Mouse (Mus musculus) heart, adult 2 months (tissue): ENCODE data around the gene Gpr180. TPM values are rescaled to one million over a fixed set of nuclear protein-coding genes. Genes with fewer than 3 reads are reported as not detected.
"Not testable (repeated sequence)": the region's sequence is repeated elsewhere in the genome, so short reads cannot be mapped to it uniquely, and the experiment has no call there.

Experiments used
- DNase-seq, 2 experiments: peaks; one replicate each; pipeline ENCODE4 v3.0.0; 2021
- H3K27ac ChIP-seq: fragments of 200-600 bp; 2 replicates; pipeline ENCODE4 v1.8.1; 2022
- H3K27me3 ChIP-seq: fragments of 200-500 bp; 2 replicates; pipeline ENCODE4 v1.6.1; 2012; ENCODE audit warnings: mild to moderate bottlenecking, low read length, inconsistent platforms, mixed read lengths; ENCODE audit not compliant: control insufficient read depth, insufficient read depth
- H3K36me3 ChIP-seq: fragments of 200-500 bp; 2 replicates; pipeline ENCODE4 v1.6.1; 2012; ENCODE audit warnings: low read length, inconsistent platforms; ENCODE audit not compliant: control insufficient read depth, insufficient read depth
- H3K4me1 ChIP-seq: fragments of 200-500 bp; 2 replicates; pipeline ENCODE4 v1.6.1; 2011; ENCODE audit warnings: low read length; ENCODE audit not compliant: control insufficient read depth, insufficient read depth
- H3K4me3 ChIP-seq: fragments of 200-600 bp; 2 replicates; pipeline ENCODE4 v1.8.1; 2022
- H3K79me2 ChIP-seq: fragments of 200-500 bp; replicated peaks from 2 replicates; pipeline ENCODE4 v1.6.1; 2012; ENCODE audit warnings: mild to moderate bottlenecking, inconsistent platforms, low read length, moderate library complexity, mixed read lengths; ENCODE audit not compliant: control insufficient read depth, insufficient read depth
- H3K9ac ChIP-seq: fragments of 200-500 bp; 2 replicates; pipeline ENCODE4 v1.6.1; 2012; ENCODE audit warnings: low read depth, mild to moderate bottlenecking, control low read depth, inconsistent platforms, low read length, mixed read lengths
- CTCF ChIP-seq: fragments of 200-600 bp; IDR thresholded peaks from 2 replicates; pipeline ENCODE4 v1.8.1; 2022; ENCODE audit warnings: antibody characterized with exemption, mild to moderate bottlenecking, moderate library complexity
- EP300 ChIP-seq: fragments of 200-500 bp; IDR thresholded peaks from 2 replicates; pipeline ENCODE4 v1.6.1; 2011; ENCODE audit warnings: low read depth, low read length, control low read depth; ENCODE audit not compliant: insufficient read depth
- POLR2A ChIP-seq: fragments of 200-500 bp; IDR thresholded peaks from 2 replicates; pipeline ENCODE4 v1.6.1; 2011; ENCODE audit warnings: mild to moderate bottlenecking, low read depth, low read length, control low read depth; ENCODE audit not compliant: insufficient read depth
- WGBS: fragments of 180-500 bp; shearing (Covaris S2); methylation state at CpG from one replicate; pipeline ENCODE4 v1.1.7; 2018; 5-methylcytosine and 5-hydroxymethylcytosine counted together
- intact Hi-C: fragments of 180-260 bp; cut with DNase I; formaldehyde crosslinking; loops from one replicate; pipeline ENCODE4 v1.15.1; 2025
- polyA plus RNA-seq: library from polyadenylated mRNA; depleted of rRNA; stranded (reverse); fragments of >200 nt; gene quantifications from 2 replicates; pipeline ENCODE4 v1.2.3, GENCODE M21; 2012
- total RNA-seq, 2 experiments: library from RNA; stranded (reverse); gene quantifications; 2 replicates each; pipeline ENCODE4 v1.2.3; 2021

The Gpr180 gene
- total and polyA plus RNA-seq, 3 experiments: 19.9 to 25.8 (median 19.9) TPM

GRCm38 (mm10) chr14:118101227-118101990 is 35.5 kb upstream of the Gpr180 start:
- no peaks in the 10 kb centered on the region for H3K79me2 ChIP-seq
- WGBS: 71% methylated on average over 14 of the region's 14 CpGs
- intact Hi-C loops: no loop called here

GRCm38 (mm10) chr14:118107479-118107878 is 29.5 kb upstream of the Gpr180 start:
- DNase-seq, H3K4me3 ChIP-seq, H3K36me3 ChIP-seq, H3K27ac ChIP-seq, H3K4me1 ChIP-seq, intact Hi-C loops, H3K79me2 ChIP-seq, H3K9ac ChIP-seq, H3K27me3 ChIP-seq: not testable (repeated sequence)
- 94% methylated on average over 2 of the region's 2 CpGs for WGBS

More at GRCm38 (mm10) chr14:118101227-118101990, 35.5 kb upstream of the Gpr180 start:
- Histone ChIP-seq H3K27ac (no peak overlapping the region), H3K4me3 (no peak overlapping the region), H3K27me3 (no peaks in the 10 kb centered on the region), H3K9ac (no peak overlapping the region), H3K36me3 (no peaks in the 10 kb centered on the region), H3K4me1 (no peaks in the 10 kb centered on the region)
- no peak for TF ChIP-seq POLR2A
- TF ChIP-seq CTCF: no peak
- TF ChIP-seq EP300: no peak
- DNase-seq: no peak

- H3K4me1 ChIP-seq: no peaks in the 10 kb centered on the region
- no peak overlapping the region for H3K9ac ChIP-seq
- H3K27ac ChIP-seq: no peak overlapping the region
- no peak for TF ChIP-seq EP300
- TF ChIP-seq POLR2A: no peak
- WGBS: 78% methylated on average over 6 of the region's 6 CpGs
- no peak overlapping the region for H3K4me3 ChIP-seq
- no peaks in the 10 kb centered on the region; the same call in 1 of the 2 replicates for H3K36me3 ChIP-seq
- intact Hi-C loops: no loop called here
- H3K79me2 ChIP-seq: no peaks in the 10 kb centered on the region
- DNase-seq: no peak
- H3K27me3 ChIP-seq: no peaks in the 10 kb centered on the region
Measured at GRCm38 (mm10) chr14:118113116-118113515, 23.8 kb upstream of the Gpr180 start.

- DNase-seq: no peak
- H3K9ac ChIP-seq: no peak overlapping the region
- no peak overlapping the region for H3K27ac ChIP-seq
- intact Hi-C loops: no loop called here
- peaks cover 2% of the 10 kb centered on the region; the same call in 1 of the 2 replicates for H3K79me2 ChIP-seq
- no peak overlapping the region for H3K4me3 ChIP-seq
- no peaks in the 10 kb centered on the region for H3K27me3 ChIP-seq
- TF ChIP-seq CTCF (no peak), POLR2A (no peak)
- WGBS: 44% methylated on average over 5 of the region's 5 CpGs
- H3K4me1 ChIP-seq: 0 out of 2 replicates have a peak, but pooled peaks cover 1% of the 10 kb centered on the region
- H3K36me3 ChIP-seq: no peaks in the 10 kb centered on the region
Measured at GRCm38 (mm10) chr14:118124129-118124528, 12.8 kb upstream of the Gpr180 start.

GRCm38 (mm10) chr14:118124771-118125170 is 12.2 kb upstream of the Gpr180 start:
- Histone ChIP-seq H3K4me3 (no peak overlapping the region), H3K9ac (no peak overlapping the region), H3K4me1 (0 out of 2 replicates have a peak, but pooled peaks cover 1% of the 10 kb centered on the region), H3K79me2 (peaks cover 3% of the 10 kb centered on the region; the same call in 1 of the 2 replicates), H3K27me3 (no peaks in the 10 kb centered on the region), H3K27ac (no peak overlapping the region), H3K36me3 (no peaks in the 10 kb centered on the region)
- intact Hi-C loops: no loop called here
- TF ChIP-seq EP300 (no peak), CTCF (no peak), POLR2A (no peak)
- 82% methylated on average over 4 of the region's 4 CpGs for WGBS
- DNase-seq: no peak

- Histone ChIP-seq H3K27ac (no peak overlapping the region), H3K27me3 (no peaks in the 10 kb centered on the region), H3K9ac (no peak overlapping the region), H3K4me3 (no peak overlapping the region), H3K36me3 (no peaks in the 10 kb centered on the region), H3K79me2 (peaks cover 3% of the 10 kb centered on the region; the same call in 1 of the 2 replicates), H3K4me1 (peaks cover 1% of the 10 kb centered on the region; the same call in 1 of the 2 replicates)
- 81% methylated on average over 5 of the region's 5 CpGs for WGBS
- TF ChIP-seq EP300: no peak
- no peak for DNase-seq
- intact Hi-C loops: no loop called here
Measured at GRCm38 (mm10) chr14:118126301-118126700, 10.7 kb upstream of the Gpr180 start.
